Mouse (Mus musculus): ENCODE data around the gene Bcl7a. TPM values are rescaled to one million over a fixed set of nuclear protein-coding genes. Genes with fewer than 3 reads are reported as not detected.
A peak's percentile ranks its signal among the peaks of the same experiment; 100 is the strongest.

Bcl7a gene
- polyA plus RNA-seq, 1 experiment from 2014 or later: 5.9 TPM

GRCm38 (mm10) chr5:123313058-123313630 is 30.5 kb upstream of the Bcl7a start:
- H3K4me3 ChIP-seq (ENCODE audit: low read depth, low read length): no peak overlapping the region
- H3K9ac ChIP-seq (ENCODE audit: low read length): no peak overlapping the region
- H3K9me3 ChIP-seq (ENCODE audit: control insufficient read depth, low read length): no peaks in the 10 kb centered on the region
- TF ChIP-seq EP300 (optimal IDR thresholded peaks at IDR 0.05) (no peak), CTCF (IDR thresholded peaks at IDR 0.05; ENCODE audit: low read depth) (no peak)
- DNase-seq (ENCODE audit: low spot score) (no peak), ATAC-seq (ENCODE audit: low FRiP score, low TSS enrichment) (no peak)
- no peak overlapping the region for H3K27ac ChIP-seq (replicated peaks)
- H3K36me3 ChIP-seq (ENCODE audit: control insufficient read depth, insufficient read depth, low read length): no peaks in the 10 kb centered on the region
- no peak overlapping the region for H3K4me2 ChIP-seq (replicated peaks; ENCODE audit: low read depth)
- 37% methylated on average over 12 of the region's 12 CpGs for WGBS
- H3K4me1 ChIP-seq (replicated peaks; ENCODE audit: control insufficient read depth, insufficient read depth): no peaks in the 10 kb centered on the region
- no peaks in the 10 kb centered on the region for H3K27me3 ChIP-seq (ENCODE audit: control insufficient read depth, insufficient read depth, low read length)

- Histone ChIP-seq H3K4me3 (ENCODE audit: low read depth, low read length) (no peak overlapping the region), H3K9me3 (ENCODE audit: control insufficient read depth, low read length) (no peaks in the 10 kb centered on the region)
- TF ChIP-seq CTCF (IDR thresholded peaks at IDR 0.05; ENCODE audit: low read depth) (no peak), EP300 (optimal IDR thresholded peaks at IDR 0.05) (no peak)
Measured at GRCm38 (mm10) chr5:123313851-123314380, 29.7 kb upstream of the Bcl7a start.

GRCm38 (mm10) chr5:123315219-123315866 is 28.3 kb upstream of the Bcl7a start:
- no peak overlapping the region for H3K4me3 ChIP-seq (ENCODE audit: low read depth, low read length)
- no peak overlapping the region for H3K27ac ChIP-seq (replicated peaks)
- no peak overlapping the region for H3K9ac ChIP-seq (ENCODE audit: low read length)
- H3K4me2 ChIP-seq (replicated peaks; ENCODE audit: low read depth): no peak overlapping the region
- no peaks in the 10 kb centered on the region for H3K36me3 ChIP-seq (ENCODE audit: control insufficient read depth, insufficient read depth, low read length)
- WGBS: 55% methylated on average over 10 of the region's 10 CpGs
- TF ChIP-seq CTCF (IDR thresholded peaks at IDR 0.05; ENCODE audit: low read depth) (no peak), EP300 (optimal IDR thresholded peaks at IDR 0.05) (no peak)
- H3K4me1 ChIP-seq (replicated peaks; ENCODE audit: control insufficient read depth, insufficient read depth): no peaks in the 10 kb centered on the region
- DNase-seq (ENCODE audit: low spot score): no peak
- H3K27me3 ChIP-seq (ENCODE audit: control insufficient read depth, insufficient read depth, low read length): no peaks in the 10 kb centered on the region
- ATAC-seq (ENCODE audit: low FRiP score, low TSS enrichment): no peak
- H3K9me3 ChIP-seq (ENCODE audit: control insufficient read depth, low read length): no peaks in the 10 kb centered on the region

More at GRCm38 (mm10) chr5:123313851-123314380, 29.7 kb upstream of the Bcl7a start:
- 54% methylated on average over 11 of the region's 11 CpGs for WGBS
- Histone ChIP-seq H3K36me3 (ENCODE audit: control insufficient read depth, insufficient read depth, low read length) (no peaks in the 10 kb centered on the region), H3K27me3 (ENCODE audit: control insufficient read depth, insufficient read depth, low read length) (no peaks in the 10 kb centered on the region), H3K9ac (ENCODE audit: low read length) (no peak overlapping the region), H3K27ac (replicated peaks) (no peak overlapping the region), H3K4me2 (replicated peaks; ENCODE audit: low read depth) (no peak overlapping the region), H3K4me1 (replicated peaks; ENCODE audit: control insufficient read depth, insufficient read depth) (no peaks in the 10 kb centered on the region)
- DNase-seq (ENCODE audit: low spot score): no peak
- ATAC-seq (ENCODE audit: low FRiP score, low TSS enrichment): no peak

GRCm38 (mm10) chr5:123317992-123318391 is 25.6 kb upstream of the Bcl7a start:
- DNase-seq (ENCODE audit: low spot score) (peak; percentile 26), ATAC-seq (ENCODE audit: low FRiP score, low TSS enrichment) (no peak)
- peak overlapping the region; percentile 48 for H3K4me2 ChIP-seq (replicated peaks; ENCODE audit: low read depth)
- no peaks in the 10 kb centered on the region for H3K27me3 ChIP-seq (ENCODE audit: control insufficient read depth, insufficient read depth, low read length)
- H3K36me3 ChIP-seq (ENCODE audit: control insufficient read depth, insufficient read depth, low read length): no peaks in the 10 kb centered on the region
- no peak overlapping the region for H3K27ac ChIP-seq (replicated peaks)
- no peaks in the 10 kb centered on the region for H3K4me1 ChIP-seq (replicated peaks; ENCODE audit: control insufficient read depth, insufficient read depth)
- TF ChIP-seq CTCF (IDR thresholded peaks at IDR 0.05; ENCODE audit: low read depth): no peak
- no peak for TF ChIP-seq EP300 (optimal IDR thresholded peaks at IDR 0.05)
- H3K9me3 ChIP-seq (ENCODE audit: control insufficient read depth, low read length): no peaks in the 10 kb centered on the region
- peak overlapping the region; percentile 31; the same call in 1 of the 2 replicates for H3K9ac ChIP-seq (ENCODE audit: low read length)
- H3K4me3 ChIP-seq (ENCODE audit: low read depth, low read length): peak overlapping the region; percentile 37
- WGBS: 6% methylated on average over 6 of the region's 6 CpGs

- H3K27ac ChIP-seq (replicated peaks): no peak overlapping the region
- H3K4me3 ChIP-seq (ENCODE audit: low read depth, low read length): no peak overlapping the region
- H3K9me3 ChIP-seq (ENCODE audit: control insufficient read depth, low read length): no peaks in the 10 kb centered on the region
- H3K9ac ChIP-seq (ENCODE audit: low read length): no peak overlapping the region
- H3K4me1 ChIP-seq (replicated peaks; ENCODE audit: control insufficient read depth, insufficient read depth): no peaks in the 10 kb centered on the region
- no peak overlapping the region for H3K4me2 ChIP-seq (replicated peaks; ENCODE audit: low read depth)
- no peaks in the 10 kb centered on the region for H3K36me3 ChIP-seq (ENCODE audit: control insufficient read depth, insufficient read depth, low read length)
- TF ChIP-seq CTCF (IDR thresholded peaks at IDR 0.05; ENCODE audit: low read depth) (peak; percentile 31), EP300 (optimal IDR thresholded peaks at IDR 0.05) (no peak)
- H3K27me3 ChIP-seq (ENCODE audit: control insufficient read depth, insufficient read depth, low read length): no peaks in the 10 kb centered on the region
- no peak for DNase-seq (ENCODE audit: low spot score)
- no peak for ATAC-seq (ENCODE audit: low FRiP score, low TSS enrichment)
- 92% methylated on average over 3 of the region's 3 CpGs for WGBS
Measured at GRCm38 (mm10) chr5:123320136-123320535, 23.5 kb upstream of the Bcl7a start.

GRCm38 (mm10) chr5:123324242-123324641 is 19.4 kb upstream of the Bcl7a start:
- Histone ChIP-seq H3K4me1 (replicated peaks; ENCODE audit: control insufficient read depth, insufficient read depth) (no peaks in the 10 kb centered on the region), H3K9me3 (ENCODE audit: control insufficient read depth, low read length) (no peaks in the 10 kb centered on the region), H3K27me3 (ENCODE audit: control insufficient read depth, insufficient read depth, low read length) (no peaks in the 10 kb centered on the region), H3K27ac (replicated peaks) (no peak overlapping the region), H3K4me2 (replicated peaks; ENCODE audit: low read depth) (no peak overlapping the region), H3K4me3 (ENCODE audit: low read depth, low read length) (no peak overlapping the region), H3K36me3 (ENCODE audit: control insufficient read depth, insufficient read depth, low read length) (no peaks in the 10 kb centered on the region), H3K9ac (ENCODE audit: low read length) (no peak overlapping the region)
- no peak for ATAC-seq (ENCODE audit: low FRiP score, low TSS enrichment)
- no peak for DNase-seq (ENCODE audit: low spot score)
- no peak for TF ChIP-seq CTCF (IDR thresholded peaks at IDR 0.05; ENCODE audit: low read depth)
- no peak for TF ChIP-seq EP300 (optimal IDR thresholded peaks at IDR 0.05)
- 31% methylated on average over 15 of the region's 15 CpGs for WGBS
